Mouse (Mus musculus): ENCODE measurements around the gene Rbx1. TPM values are rescaled to one million over a fixed set of nuclear protein-coding genes. Genes with fewer than 3 reads are reported as not detected.

Gene Rbx1
- total and polyA plus RNA-seq, 3 experiments, result 177 to 238 (median 184) TPM

DNA sequence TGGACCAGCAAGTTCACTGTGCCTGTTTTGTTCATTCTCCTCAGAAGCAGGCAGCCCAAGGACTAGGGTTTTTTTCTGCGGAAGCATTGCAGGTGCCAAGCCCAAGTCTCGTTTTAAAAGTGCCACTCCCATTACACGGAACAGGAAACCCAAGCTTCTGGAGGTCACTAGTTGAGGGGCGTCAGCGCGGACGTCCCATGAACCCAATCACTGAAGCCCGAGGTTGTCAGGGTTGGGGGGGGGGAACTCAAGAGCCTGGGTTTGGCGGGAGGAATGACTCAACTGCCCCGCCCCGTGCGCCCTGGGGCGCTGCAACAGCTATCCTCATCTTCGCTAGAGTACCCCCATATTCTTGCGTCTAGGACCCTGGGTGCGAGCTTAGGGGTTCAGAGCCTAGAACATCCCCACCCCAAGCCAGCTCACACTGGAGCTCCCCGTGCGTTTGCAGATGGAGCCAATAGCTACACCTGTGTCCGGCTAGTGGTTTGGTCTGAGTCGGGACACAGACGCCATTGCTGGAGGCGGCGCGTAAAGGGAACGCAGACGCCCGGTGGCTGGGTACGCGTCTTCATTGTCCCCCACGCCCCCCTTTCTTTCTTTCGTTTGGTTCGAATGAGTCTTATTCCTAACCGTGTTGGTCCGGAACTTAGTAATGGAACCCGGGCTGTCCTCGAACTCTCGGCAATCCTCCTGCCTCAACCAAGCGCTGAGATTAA, 56.1 kb downstream of the Rbx1 start:
- in situ Hi-C loops (cut with MboI; ENCODE audit: low pct_ligation_motif_present, low pct_unique_long_range_greater_than_20kb, low sequenced_read_pairs), result no loop called here

DNA sequence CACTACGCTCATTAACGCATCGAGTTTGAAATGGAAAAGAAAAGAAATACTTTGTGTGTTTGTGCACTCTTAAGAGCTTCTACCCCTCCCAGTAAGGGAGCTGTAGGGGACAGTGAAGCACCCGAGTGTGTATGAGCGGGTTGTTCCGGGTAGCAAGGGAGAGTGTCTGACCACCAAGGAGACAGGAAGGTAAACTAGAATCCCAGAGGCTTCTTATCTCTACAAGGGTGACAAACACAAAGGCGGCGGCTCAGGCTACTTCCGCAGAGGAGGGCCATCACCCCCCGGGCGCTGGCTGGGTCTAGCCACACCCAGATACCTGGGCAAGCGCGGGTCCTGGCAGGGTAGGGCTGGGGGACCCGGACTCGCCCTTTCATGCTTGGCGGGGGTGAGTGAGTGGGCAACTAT, 56.7 kb downstream of the Rbx1 start:
- DNase-seq (ENCODE audit: extremely low read depth), result no peak
- no peaks in the 10 kb centered on the region for H3K36me3 ChIP-seq (replicated peaks in 1 of 2; ENCODE audit: control insufficient read depth in 1 of 2, insufficient read depth in 1 of 2, low read length in 1 of 2)
- dilution Hi-C loops (cut with MboI; ENCODE audit: extremely low pct_ligation_motif_present, extremely low pct_unique_long_range_greater_than_20kb, low sequenced_read_pairs) (no loop called here), in situ Hi-C loops (cut with MboI; ENCODE audit: low pct_ligation_motif_present, low pct_unique_long_range_greater_than_20kb, low sequenced_read_pairs) (no loop called here)
- peak overlapping the region; percentile 68 for H3K4me2 ChIP-seq (ENCODE audit: insufficient read depth, low read depth, poor library complexity, severe bottlenecking)
- peaks cover 0 to 14% of the 10 kb centered on the region in 2 experiments; a peak in 2 of 4 replicates for H3K4me1 ChIP-seq (ENCODE audit: control insufficient read depth in 1 of 2, insufficient read depth in 2 of 2)
- no peaks in the 10 kb centered on the region for H3K79me2 ChIP-seq (replicated peaks; ENCODE audit: control insufficient read depth, extremely low read depth, insufficient read depth, poor library complexity, severe bottlenecking)
- H3K27ac ChIP-seq (ENCODE audit: insufficient read depth, low read depth), result peak overlapping the region; percentile 89
- H3K27me3 ChIP-seq (replicated peaks), result no peaks in the 10 kb centered on the region
- peak; percentile 14; the same call in 1 of the 2 replicates for TF ChIP-seq HCFC1 (IDR thresholded peaks at IDR 0.05; ENCODE audit: low read depth, low read length)
- TF ChIP-seq ZC3H11A (IDR thresholded peaks at IDR 0.05; ENCODE audit: low read depth, low read length), result no peak
- peak; percentile 77 for TF ChIP-seq ELF1 (IDR thresholded peaks at IDR 0.05; ENCODE audit: low read depth, low read length)
- TF ChIP-seq SIN3A (IDR thresholded peaks at IDR 0.05; ENCODE audit: low read length), result no peak
- peak; percentile 65; the same call in 1 of the 2 replicates for TF ChIP-seq TBP (conservative IDR thresholded peaks at IDR 0.05; ENCODE audit: low read depth, low read length)
- TF ChIP-seq USF2 (conservative IDR thresholded peaks at IDR 0.05; ENCODE audit: low read depth, low read length), result no peak
- TF ChIP-seq E2F4 (IDR thresholded peaks at IDR 0.05; ENCODE audit: insufficient replicate concordance, low read depth, low read length), result no peak
- TF ChIP-seq ZMIZ1 (IDR thresholded peaks at IDR 0.05; ENCODE audit: low read depth, low read length), result 0 out of 2 replicates have a peak, but pooled peaks have one; percentile 10
- 0 out of 2 replicates have a peak, but pooled peaks have one; percentile 10 for TF ChIP-seq KAT2A (IDR thresholded peaks at IDR 0.05; ENCODE audit: insufficient replicate concordance, low read length)
- TF ChIP-seq CHD2 (IDR thresholded peaks at IDR 0.05; ENCODE audit: low read length), result no peak
- TF ChIP-seq NRF1 (IDR thresholded peaks at IDR 0.05; ENCODE audit: low read depth, low read length), result no peak
- peak overlapping the region; percentile 82 for H3K9ac ChIP-seq (ENCODE audit: insufficient read depth, low read depth)
- H3K9me3 ChIP-seq (replicated peaks; ENCODE audit: low read length), result no peaks in the 10 kb centered on the region
- peak overlapping the region; percentile 66 to 75 (median 66) for H3K4me3 ChIP-seq (replicated peaks in 1 of 3; ENCODE audit: low read depth in 2 of 3, low read length in 2 of 3, poor library complexity in 1 of 3)

More for the DNA sequence above, 56.1 kb downstream of the Rbx1 start:
- Histone ChIP-seq H3K9me3 (replicated peaks; ENCODE audit: low read length) (no peaks in the 10 kb centered on the region), H3K79me2 (replicated peaks; ENCODE audit: control insufficient read depth, extremely low read depth, insufficient read depth, poor library complexity, severe bottlenecking) (no peaks in the 10 kb centered on the region), H3K36me3 (replicated peaks in 1 of 2; ENCODE audit: control insufficient read depth in 1 of 2, insufficient read depth in 1 of 2, low read length in 1 of 2) (no peaks in the 10 kb centered on the region), H3K9ac (ENCODE audit: insufficient read depth, low read depth) (peak overlapping the region; percentile 82), H3K4me3 (replicated peaks in 1 of 3; ENCODE audit: low read depth in 2 of 3, low read length in 2 of 3, poor library complexity in 1 of 3) (peak overlapping the region; percentile 66 to 75 (median 66)), H3K4me1 (ENCODE audit: control insufficient read depth in 1 of 2, insufficient read depth in 2 of 2) (peaks cover 0 to 14% of the 10 kb centered on the region in 2 experiments; a peak in 2 of 4 replicates), H3K27ac (ENCODE audit: insufficient read depth, low read depth) (peak overlapping the region; percentile 89), H3K4me2 (ENCODE audit: insufficient read depth, low read depth, poor library complexity, severe bottlenecking) (peak overlapping the region; percentile 84), H3K27me3 (replicated peaks) (no peaks in the 10 kb centered on the region)
- peak; percentile 93 for DNase-seq (ENCODE audit: extremely low read depth)
- TF ChIP-seq USF2 (conservative IDR thresholded peaks at IDR 0.05; ENCODE audit: low read depth, low read length), result no peak
- no peak for TF ChIP-seq ZC3H11A (IDR thresholded peaks at IDR 0.05; ENCODE audit: low read depth, low read length)
- TF ChIP-seq JUND (conservative IDR thresholded peaks at IDR 0.05; ENCODE audit: low read depth, low read length), result peak; percentile 20; the same call in 1 of the 2 replicates
- TF ChIP-seq SIN3A (IDR thresholded peaks at IDR 0.05; ENCODE audit: low read length), result peak; percentile 85
- peak; percentile 63 for TF ChIP-seq ZMIZ1 (IDR thresholded peaks at IDR 0.05; ENCODE audit: low read depth, low read length)
- TF ChIP-seq POLR2AphosphoS2 (IDR thresholded peaks at IDR 0.05; ENCODE audit: low read depth, low read length), result no peak; the same call in 1 of the 2 replicates
- TF ChIP-seq JUN (IDR thresholded peaks at IDR 0.05; ENCODE audit: insufficient read depth, low read depth, low read length), result peak; percentile 4; the same call in 1 of the 2 replicates
- TF ChIP-seq PAX5 (IDR thresholded peaks at IDR 0.05; ENCODE audit: low read length), result no peak
- TF ChIP-seq POLR2A (IDR thresholded peaks at IDR 0.05; ENCODE audit: low read depth, low read length), result peak; percentile 77
- TF ChIP-seq IRF4 (IDR thresholded peaks at IDR 0.05; ENCODE audit: low read depth, low read length), result peak; percentile 34; the same call in 1 of the 2 replicates
- TF ChIP-seq RCOR1 (conservative IDR thresholded peaks at IDR 0.05; ENCODE audit: low read depth, low read length), result no peak
- peak; percentile 65; the same call in 1 of the 2 replicates for TF ChIP-seq UBTF (IDR thresholded peaks at IDR 0.05; ENCODE audit: low read depth, low read length)
- TF ChIP-seq TBP (conservative IDR thresholded peaks at IDR 0.05; ENCODE audit: low read depth, low read length), result peak; percentile 74
- peak; percentile 69 for TF ChIP-seq HCFC1 (IDR thresholded peaks at IDR 0.05; ENCODE audit: low read depth, low read length)
- no peak for TF ChIP-seq SMC3 (IDR thresholded peaks at IDR 0.05; ENCODE audit: low read depth, low read length)
- TF ChIP-seq USF1 (IDR thresholded peaks at IDR 0.05; ENCODE audit: low read depth, low read length), result no peak
- peak; percentile 77 for TF ChIP-seq MXI1 (IDR thresholded peaks at IDR 0.05; ENCODE audit: low read depth, low read length)
- TF ChIP-seq EP300 (IDR thresholded peaks at IDR 0.05; ENCODE audit: low read length), result no peak
- TF ChIP-seq MAX (IDR thresholded peaks at IDR 0.05; ENCODE audit: low read length), result 0 out of 2 replicates have a peak, but pooled peaks have one; percentile 54
- TF ChIP-seq ZKSCAN1 (IDR thresholded peaks at IDR 0.05; ENCODE audit: borderline replicate concordance, low read depth, low read length), result no peak
- peak; percentile 66; the same call in 1 of the 2 replicates for TF ChIP-seq MYC (IDR thresholded peaks at IDR 0.05; ENCODE audit: low read depth, low read length)
- peak; percentile 15; the same call in 1 of the 2 replicates for TF ChIP-seq MEF2A (IDR thresholded peaks at IDR 0.05; ENCODE audit: borderline replicate concordance, low read depth, low read length)
- TF ChIP-seq CHD1 (IDR thresholded peaks at IDR 0.05; ENCODE audit: low read depth, low read length), result 0 out of 2 replicates have a peak, but pooled peaks have one; percentile 73
- TF ChIP-seq ZNF384 (IDR thresholded peaks at IDR 0.05; ENCODE audit: low read depth, low read length), result peak; percentile 60
- TF ChIP-seq TCF12 (IDR thresholded peaks at IDR 0.05; ENCODE audit: low read depth, low read length), result peak; percentile 77
- peak; percentile 47 for TF ChIP-seq NRF1 (IDR thresholded peaks at IDR 0.05; ENCODE audit: low read depth, low read length)
- peak; percentile 54; the same call in 1 of the 2 replicates for TF ChIP-seq KAT2A (IDR thresholded peaks at IDR 0.05; ENCODE audit: insufficient replicate concordance, low read length)
- peak; percentile 94 for TF ChIP-seq BHLHE40 (IDR thresholded peaks at IDR 0.05; ENCODE audit: low read depth, low read length)
- peak; percentile 87 for TF ChIP-seq NELFE (IDR thresholded peaks at IDR 0.05; ENCODE audit: low read depth, low read length)
- TF ChIP-seq E2F4 (IDR thresholded peaks at IDR 0.05; ENCODE audit: insufficient replicate concordance, low read depth, low read length), result peak; percentile 86; the same call in 1 of the 2 replicates
- TF ChIP-seq MAZ (IDR thresholded peaks at IDR 0.05; ENCODE audit: low read depth, low read length), result peak; percentile 70; the same call in 1 of the 2 replicates
- TF ChIP-seq GABPA (IDR thresholded peaks at IDR 0.05; ENCODE audit: insufficient replicate concordance, low read depth, low read length), result no peak
- TF ChIP-seq ELF1 (IDR thresholded peaks at IDR 0.05; ENCODE audit: low read depth, low read length), result peak; percentile 87
- no peak; the same call in 1 of the 2 replicates for TF ChIP-seq RAD21 (IDR thresholded peaks at IDR 0.05; ENCODE audit: low read depth, low read length)
- no peak for TF ChIP-seq MAFK (IDR thresholded peaks at IDR 0.05; ENCODE audit: insufficient replicate concordance, low read length)
- peak; percentile 75 for TF ChIP-seq CHD2 (IDR thresholded peaks at IDR 0.05; ENCODE audit: low read length)
- TF ChIP-seq ETS1 (conservative IDR thresholded peaks at IDR 0.05; ENCODE audit: low read depth, low read length), result peak; percentile 70; the same call in 1 of the 2 replicates
- TF ChIP-seq CTCF (conservative IDR thresholded peaks at IDR 0.05 in 1 of 2, IDR thresholded peaks at IDR 0.05 in 1 of 2; ENCODE audit: low read depth in 2 of 2, low read length in 2 of 2), result no peak
- dilution Hi-C loops (cut with MboI; ENCODE audit: extremely low pct_ligation_motif_present, extremely low pct_unique_long_range_greater_than_20kb, low sequenced_read_pairs), result no loop called here

Data from CH12.LX (cell line).